Mouse (Mus musculus) frontal cortex, postnatal 14 days (tissue): ENCODE measurements at regions not wholly inside any gene's neighbourhood (a gene's known extent, or its start where the extent isn't known, plus 50 kb on each side); places are given as distances from the start of the nearest gene placed in this dataset.

Experiments used
- DNase-seq, 2 experiments: peaks; one replicate each; pipeline ENCODE4 v3.0.0; 2022; ENCODE audit warnings: low spot score in 2 of 2

- peak in 1 of 2 experiments; percentile 10 for DNase-seq
These were observed 90.3 kb upstream of the Tbx22 start for GRCm38 (mm10) chrX:107577501-107577900.
